Mouse (Mus musculus): ENCODE measurements around the gene Adgrl1.

Gene Adgrl1

DNA sequence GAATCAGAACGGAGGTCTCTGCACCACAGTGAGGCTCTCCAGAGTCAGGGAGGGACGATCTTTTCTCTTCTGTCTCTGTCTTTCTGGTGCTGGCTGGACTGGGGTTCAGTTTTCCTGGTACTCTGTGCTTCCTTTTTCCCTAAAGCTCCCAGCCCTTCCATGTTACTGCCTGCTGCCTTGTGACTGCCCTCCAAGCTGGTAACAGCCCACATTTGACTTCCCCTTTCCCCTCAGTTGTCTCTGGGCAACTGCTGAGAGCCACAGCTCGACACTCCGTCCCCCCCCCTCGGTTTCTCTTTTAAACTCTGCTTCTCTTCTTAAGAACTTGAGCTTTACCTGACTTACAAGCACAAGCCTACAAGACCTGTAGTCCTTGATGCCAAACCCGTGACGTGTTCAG lies 89.3 kb downstream of the Adgrl1 start:
- no peak for DNase-seq (ENCODE audit: low spot score in 2 of 2)

DNA sequence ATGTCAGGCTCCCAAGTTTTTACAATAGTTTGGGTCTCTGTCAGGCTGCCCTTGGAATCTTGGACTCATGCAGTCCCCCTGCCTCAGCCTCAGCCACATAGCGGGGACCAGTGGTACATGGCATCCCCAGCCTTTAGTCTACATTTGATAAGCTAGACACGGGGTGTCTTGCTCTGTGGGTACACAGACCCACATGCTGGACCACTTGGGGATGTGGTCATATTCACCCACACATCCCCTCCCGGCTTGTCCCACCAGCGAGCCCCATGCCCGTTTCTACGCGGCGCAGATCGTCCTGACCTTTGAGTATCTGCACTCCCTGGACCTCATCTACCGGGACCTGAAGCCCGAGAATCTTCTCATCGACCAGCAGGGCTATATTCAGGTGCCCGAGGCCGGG lies 90.3 kb downstream of the Adgrl1 start:
- no peak for DNase-seq (ENCODE audit: low spot score in 2 of 2)
